Mouse (Mus musculus): ENCODE data around the gene Hoxb1.

- TF ChIP-seq CTCF (IDR thresholded peaks at IDR 0.05; ENCODE audit: control insufficient read depth, insufficient read depth, insufficient read length) = no peak
- no peak for TF ChIP-seq USF1 (IDR thresholded peaks at IDR 0.05; ENCODE audit: low read depth)
- no peak for TF ChIP-seq CEBPB (IDR thresholded peaks at IDR 0.05; ENCODE audit: low read depth)
Measured at GRCm38 (mm10) chr11:96412941-96413491, 47.5 kb downstream of the Hoxb1 start.

Measured in C2C12 (cell line).